Mouse (Mus musculus): ENCODE results near the gene Mrpl21. TPM values are rescaled to one million over a fixed set of nuclear protein-coding genes. Genes with fewer than 3 reads are reported as not detected.

Mrpl21 gene
- polyA plus RNA-seq, 1 experiment from 2014 or later = 128 TPM

GRCm38 (mm10) chr19:3266676-3267075 lies 16.0 kb upstream of the Mrpl21 start:
- WGBS = 97% methylated on average over 4 of the region's 4 CpGs
- Histone ChIP-seq H3K36me3 (ENCODE audit: control insufficient read depth, insufficient read depth, low read length) (peaks cover 99% of the 10 kb centered on the region), H3K9ac (ENCODE audit: low read length) (no peak overlapping the region), H3K27ac (ENCODE audit: low read depth, low read length) (no peak overlapping the region), H3K4me3 (ENCODE audit: low read depth, low read length) (no peak overlapping the region), H3K4me1 (ENCODE audit: control insufficient read depth, insufficient read depth, low read length) (no peaks in the 10 kb centered on the region), H3K27me3 (replicated peaks; ENCODE audit: control insufficient read depth, insufficient read depth, low read length) (no peaks in the 10 kb centered on the region), H3K9me3 (replicated peaks; ENCODE audit: control insufficient read depth, low read length) (no peaks in the 10 kb centered on the region), H3K4me2 (ENCODE audit: low read length) (no peak overlapping the region)
- no peak for ATAC-seq
- no peak for DNase-seq (ENCODE audit: low spot score)

GRCm38 (mm10) chr19:3267340-3267739 lies 15.4 kb upstream of the Mrpl21 start:
- DNase-seq (ENCODE audit: low spot score) = no peak
- H3K4me3 ChIP-seq (ENCODE audit: low read depth, low read length) = no peak overlapping the region
- WGBS = 91% methylated on average over 4 of the region's 4 CpGs
- no peak overlapping the region for H3K9ac ChIP-seq (ENCODE audit: low read length)
- ATAC-seq = no peak
- no peak overlapping the region for H3K27ac ChIP-seq (ENCODE audit: low read depth, low read length)
- H3K9me3 ChIP-seq (replicated peaks; ENCODE audit: control insufficient read depth, low read length) = no peaks in the 10 kb centered on the region
- H3K36me3 ChIP-seq (ENCODE audit: control insufficient read depth, insufficient read depth, low read length) = peaks cover 99% of the 10 kb centered on the region
- H3K4me2 ChIP-seq (ENCODE audit: low read length) = no peak overlapping the region
- no peaks in the 10 kb centered on the region for H3K27me3 ChIP-seq (replicated peaks; ENCODE audit: control insufficient read depth, insufficient read depth, low read length)
- no peaks in the 10 kb centered on the region for H3K4me1 ChIP-seq (ENCODE audit: control insufficient read depth, insufficient read depth, low read length)

- WGBS = 93% methylated on average over 17 of the region's 17 CpGs
- Histone ChIP-seq H3K9ac (ENCODE audit: low read length) (no peak overlapping the region), H3K4me3 (ENCODE audit: low read depth, low read length) (no peak overlapping the region), H3K27ac (ENCODE audit: low read depth, low read length) (no peak overlapping the region), H3K4me1 (ENCODE audit: control insufficient read depth, insufficient read depth, low read length) (no peaks in the 10 kb centered on the region), H3K27me3 (replicated peaks; ENCODE audit: control insufficient read depth, insufficient read depth, low read length) (no peaks in the 10 kb centered on the region), H3K4me2 (ENCODE audit: low read length) (no peak overlapping the region), H3K36me3 (ENCODE audit: control insufficient read depth, insufficient read depth, low read length) (peaks cover 99% of the 10 kb centered on the region), H3K9me3 (replicated peaks; ENCODE audit: control insufficient read depth, low read length) (no peaks in the 10 kb centered on the region)
- DNase-seq (ENCODE audit: low spot score) (no peak), ATAC-seq (no peak)
Measured at GRCm38 (mm10) chr19:3268218-3268980, 14.3 kb upstream of the Mrpl21 start.

- Histone ChIP-seq H3K36me3 (ENCODE audit: control insufficient read depth, insufficient read depth, low read length) (peaks cover 99% of the 10 kb centered on the region), H3K9me3 (replicated peaks; ENCODE audit: control insufficient read depth, low read length) (no peaks in the 10 kb centered on the region), H3K27ac (ENCODE audit: low read depth, low read length) (no peak overlapping the region), H3K9ac (ENCODE audit: low read length) (no peak overlapping the region), H3K4me1 (ENCODE audit: control insufficient read depth, insufficient read depth, low read length) (no peaks in the 10 kb centered on the region), H3K4me2 (ENCODE audit: low read length) (no peak overlapping the region), H3K4me3 (ENCODE audit: low read depth, low read length) (no peak overlapping the region), H3K27me3 (replicated peaks; ENCODE audit: control insufficient read depth, insufficient read depth, low read length) (no peaks in the 10 kb centered on the region)
- ATAC-seq (no peak), DNase-seq (ENCODE audit: low spot score) (no peak)
- 91% methylated on average over 9 of the region's 9 CpGs for WGBS
Measured at GRCm38 (mm10) chr19:3269279-3269678, 13.4 kb upstream of the Mrpl21 start.

- no peak overlapping the region for H3K4me2 ChIP-seq (ENCODE audit: low read length)
- ATAC-seq = no peak
- H3K4me3 ChIP-seq (ENCODE audit: low read depth, low read length) = no peak overlapping the region
- no peaks in the 10 kb centered on the region for H3K27me3 ChIP-seq (replicated peaks; ENCODE audit: control insufficient read depth, insufficient read depth, low read length)
- H3K36me3 ChIP-seq (ENCODE audit: control insufficient read depth, insufficient read depth, low read length) = peaks cover 99% of the 10 kb centered on the region
- 97% methylated on average over 6 of the region's 6 CpGs for WGBS
- DNase-seq (ENCODE audit: low spot score) = no peak
- H3K27ac ChIP-seq (ENCODE audit: low read depth, low read length) = no peak overlapping the region
- H3K9ac ChIP-seq (ENCODE audit: low read length) = no peak overlapping the region
- H3K4me1 ChIP-seq (ENCODE audit: control insufficient read depth, insufficient read depth, low read length) = no peaks in the 10 kb centered on the region
- H3K9me3 ChIP-seq (replicated peaks; ENCODE audit: control insufficient read depth, low read length) = no peaks in the 10 kb centered on the region
Measured at GRCm38 (mm10) chr19:3269803-3270202, 12.9 kb upstream of the Mrpl21 start.

- no peak for ATAC-seq
- Histone ChIP-seq H3K27me3 (replicated peaks; ENCODE audit: control insufficient read depth, insufficient read depth, low read length) (no peaks in the 10 kb centered on the region), H3K9me3 (replicated peaks; ENCODE audit: control insufficient read depth, low read length) (no peaks in the 10 kb centered on the region), H3K9ac (ENCODE audit: low read length) (no peak overlapping the region), H3K4me1 (ENCODE audit: control insufficient read depth, insufficient read depth, low read length) (no peaks in the 10 kb centered on the region), H3K4me2 (ENCODE audit: low read length) (no peak overlapping the region), H3K27ac (ENCODE audit: low read depth, low read length) (no peak overlapping the region), H3K36me3 (ENCODE audit: control insufficient read depth, insufficient read depth, low read length) (peaks cover 96% of the 10 kb centered on the region), H3K4me3 (ENCODE audit: low read depth, low read length) (no peak overlapping the region)
- WGBS = 86% methylated on average over 6 of the region's 6 CpGs
- DNase-seq (ENCODE audit: low spot score) = no peak
Measured at GRCm38 (mm10) chr19:3271366-3271765, 11.3 kb upstream of the Mrpl21 start.

GRCm38 (mm10) chr19:3273331-3273730 lies 9.4 kb upstream of the Mrpl21 start:
- Histone ChIP-seq H3K27me3 (replicated peaks; ENCODE audit: control insufficient read depth, insufficient read depth, low read length) (no peaks in the 10 kb centered on the region), H3K4me3 (ENCODE audit: low read depth, low read length) (no peak overlapping the region), H3K36me3 (ENCODE audit: control insufficient read depth, insufficient read depth, low read length) (peaks cover 94% of the 10 kb centered on the region), H3K4me1 (ENCODE audit: control insufficient read depth, insufficient read depth, low read length) (no peaks in the 10 kb centered on the region), H3K9me3 (replicated peaks; ENCODE audit: control insufficient read depth, low read length) (no peaks in the 10 kb centered on the region), H3K4me2 (ENCODE audit: low read length) (no peak overlapping the region), H3K27ac (ENCODE audit: low read depth, low read length) (no peak overlapping the region), H3K9ac (ENCODE audit: low read length) (no peak overlapping the region)
- no peak for ATAC-seq
- no peak for DNase-seq (ENCODE audit: low spot score)
- WGBS = 95% methylated on average over 9 of the region's 9 CpGs

GRCm38 (mm10) chr19:3275744-3276365 lies 6.8 kb upstream of the Mrpl21 start:
- ATAC-seq (no peak), DNase-seq (ENCODE audit: low spot score) (no peak)
- no peaks in the 10 kb centered on the region for H3K9me3 ChIP-seq (replicated peaks; ENCODE audit: control insufficient read depth, low read length)
- no peaks in the 10 kb centered on the region for H3K4me1 ChIP-seq (ENCODE audit: control insufficient read depth, insufficient read depth, low read length)
- no peak overlapping the region for H3K9ac ChIP-seq (ENCODE audit: low read length)
- no peak overlapping the region for H3K4me3 ChIP-seq (ENCODE audit: low read depth, low read length)
- no peaks in the 10 kb centered on the region for H3K27me3 ChIP-seq (replicated peaks; ENCODE audit: control insufficient read depth, insufficient read depth, low read length)
- WGBS = 93% methylated on average over 3 of the region's 3 CpGs
- no peak overlapping the region for H3K4me2 ChIP-seq (ENCODE audit: low read length)
- peaks cover 88% of the 10 kb centered on the region for H3K36me3 ChIP-seq (ENCODE audit: control insufficient read depth, insufficient read depth, low read length)
- no peak overlapping the region for H3K27ac ChIP-seq (ENCODE audit: low read depth, low read length)

- no peak for ATAC-seq
- H3K4me1 ChIP-seq (ENCODE audit: control insufficient read depth, insufficient read depth, low read length) = peaks cover 15% of the 10 kb centered on the region
- no peak for DNase-seq (ENCODE audit: low spot score)
- 81% methylated on average over 4 of the region's 4 CpGs for WGBS
- peaks cover 51% of the 10 kb centered on the region for H3K36me3 ChIP-seq (ENCODE audit: control insufficient read depth, insufficient read depth, low read length)
- H3K9ac ChIP-seq (ENCODE audit: low read length) = peak overlapping the region; percentile 89
- no peaks in the 10 kb centered on the region for H3K9me3 ChIP-seq (replicated peaks; ENCODE audit: control insufficient read depth, low read length)
- peak overlapping the region; percentile 77 for H3K4me3 ChIP-seq (ENCODE audit: low read depth, low read length)
- peak overlapping the region; percentile 80 for H3K4me2 ChIP-seq (ENCODE audit: low read length)
- H3K27me3 ChIP-seq (replicated peaks; ENCODE audit: control insufficient read depth, insufficient read depth, low read length) = no peaks in the 10 kb centered on the region
- no peak overlapping the region for H3K27ac ChIP-seq (ENCODE audit: low read depth, low read length)
Measured at GRCm38 (mm10) chr19:3281886-3282285, 815 bp upstream of the Mrpl21 start.

Measured in forebrain, embryonic 14.5 days (tissue).